Mouse (Mus musculus) neural tube, embryonic 11.5 days (tissue): ENCODE measurements around the gene Sgtb. TPM values are rescaled to one million over a fixed set of nuclear protein-coding genes. Genes with fewer than 3 reads are reported as not detected.
A peak's percentile ranks its signal among the peaks of the same experiment; 100 is the strongest.

Experiments used
- ATAC-seq: fragments of 200-750 bp; cut with Nextera tagmentation; 2 replicates; pipeline ENCODE4 v1.8.0; 2017; ENCODE audit warnings: moderate number of reproducible peaks, mild to moderate bottlenecking, moderate TSS enrichment, moderate library complexity; ENCODE audit not compliant: insufficient read depth, low FRiP score, low TSS enrichment
- DNase-seq: peaks from one replicate; pipeline ENCODE4 v3.0.0-alpha.2; 2015; ENCODE audit warnings: low spot score
- H3K27ac ChIP-seq: fragments of 300-500 bp; sonication (generic); 2 replicates; pipeline ENCODE4 v1.5.1; 2014; ENCODE audit warnings: low read depth, mild to moderate bottlenecking, low read length
- H3K27me3 ChIP-seq: fragments of 300-500 bp; sonication (generic); 2 replicates; pipeline ENCODE4 v1.6.1; 2014; ENCODE audit warnings: mild to moderate bottlenecking, low read length, mixed read lengths; ENCODE audit not compliant: control insufficient read depth, insufficient read depth
- H3K36me3 ChIP-seq: fragments of 300-500 bp; sonication (generic); 2 replicates; pipeline ENCODE4 v1.6.1; 2014; ENCODE audit warnings: mild to moderate bottlenecking, low read length, moderate library complexity, mixed read lengths; ENCODE audit not compliant: control insufficient read depth, insufficient read depth
- H3K4me1 ChIP-seq: fragments of 300-500 bp; sonication (generic); 2 replicates; pipeline ENCODE4 v1.6.1; 2014; ENCODE audit warnings: low read length, mixed read lengths; ENCODE audit not compliant: control insufficient read depth, insufficient read depth
- H3K4me2 ChIP-seq: fragments of 300-500 bp; sonication (generic); 2 replicates; pipeline ENCODE4 v1.6.1; 2014; ENCODE audit warnings: low read depth, mild to moderate bottlenecking, moderate library complexity
- H3K4me3 ChIP-seq: fragments of 300-500 bp; sonication (generic); 2 replicates; pipeline ENCODE4 v1.5.1; 2014; ENCODE audit warnings: low read depth, low read length
- H3K9ac ChIP-seq: fragments of 300-500 bp; sonication (generic); 2 replicates; pipeline ENCODE4 v1.6.1; 2014; ENCODE audit warnings: mild to moderate bottlenecking, low read length
- H3K9me3 ChIP-seq: fragments of 300-500 bp; sonication (generic); 2 replicates; pipeline ENCODE4 v1.6.1; 2016; ENCODE audit warnings: low read length; ENCODE audit not compliant: control insufficient read depth
- WGBS: fragments of 180-500 bp; shearing (Covaris S2); extraction: QIAGEN DNeasy Blood & Tissue Kit; methylation state at CpG from one replicate; pipeline ENCODE4 v1.1.7; 2014; 5-methylcytosine and 5-hydroxymethylcytosine counted together
- polyA plus RNA-seq: library from polyadenylated mRNA; unstranded; fragments of >200 nt; fragmentation: Nextera tagmentation; extraction: Ambion mirVana; gene quantifications from 2 replicates; pipeline ENCODE4 v1.2.1, GENCODE M21; 2014

Sgtb gene
- polyA plus RNA-seq, 1 experiment from 2014 or later = 29.8 TPM

GRCm38 (mm10) chr13:104179176-104179888, 69.8 kb downstream of the Sgtb start:
- peak overlapping the region; percentile 80 for H3K9ac ChIP-seq
- DNase-seq (no peak), ATAC-seq (no peak)
- 23% methylated on average over 13 of the region's 13 CpGs for WGBS
- no peak overlapping the region; the same call in 1 of the 2 replicates for H3K27ac ChIP-seq
- peak overlapping the region; percentile 80 for H3K4me3 ChIP-seq
- H3K27me3 ChIP-seq = no peaks in the 10 kb centered on the region
- H3K4me1 ChIP-seq = peaks cover 9% of the 10 kb centered on the region; the same call in 1 of the 2 replicates
- peak overlapping the region; percentile 49 for H3K4me2 ChIP-seq
- H3K36me3 ChIP-seq = no peaks in the 10 kb centered on the region
- H3K9me3 ChIP-seq = no peaks in the 10 kb centered on the region

DNA sequence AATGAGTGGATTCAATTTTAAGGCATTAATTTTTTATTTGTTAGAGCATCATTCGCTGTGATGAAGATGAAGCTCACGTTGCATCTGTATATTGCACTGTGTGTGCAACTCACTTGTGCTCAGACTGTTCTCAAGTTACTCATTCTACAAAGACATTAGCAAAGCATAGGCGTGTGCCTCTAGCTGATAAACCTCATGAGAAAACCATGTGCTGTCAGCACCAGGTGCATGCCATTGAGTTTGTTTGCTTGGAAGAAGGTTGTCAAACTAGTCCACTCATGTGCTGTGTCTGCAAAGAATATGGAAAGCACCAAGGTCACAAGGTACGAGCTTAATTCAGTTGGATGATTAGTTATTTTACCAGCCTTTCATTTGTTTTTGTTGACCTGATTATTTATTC, 77.8 kb downstream of the Sgtb start:
- H3K27me3 ChIP-seq = no peaks in the 10 kb centered on the region
- no peak overlapping the region for H3K4me2 ChIP-seq
- 0 out of 2 replicates have a peak, but pooled peaks cover 4% of the 10 kb centered on the region for H3K36me3 ChIP-seq
- 86% methylated on average over 4 of the region's 4 CpGs for WGBS
- ATAC-seq (no peak), DNase-seq (no peak)
- H3K9ac ChIP-seq = no peak overlapping the region
- H3K27ac ChIP-seq = no peak overlapping the region
- H3K4me3 ChIP-seq = no peak overlapping the region
- H3K9me3 ChIP-seq = no peaks in the 10 kb centered on the region
- H3K4me1 ChIP-seq = no peaks in the 10 kb centered on the region

Other genes with a start within 250 kb of the Sgtb start
- 25.6 and 28.0 TPM in 2 replicates for gene Erbin, start 189.2 kb upstream of the Sgtb start, polyA plus RNA-seq
- 23.2 and 25.2 TPM in 2 replicates for gene Nln, start 127 bp upstream of the Sgtb start, polyA plus RNA-seq
- 76.1 and 79.7 TPM in 2 replicates for gene Trappc13, start 68.7 kb downstream of the Sgtb start, polyA plus RNA-seq
- 25.2 and 27.5 TPM in 2 replicates for gene Trim23, start 69.1 kb downstream of the Sgtb start, polyA plus RNA-seq
- gene Cenpk, start 118.9 kb downstream of the Sgtb start, polyA plus RNA-seq = 54.7 and 61.5 TPM in 2 replicates
- 15.5 and 16.4 TPM in 2 replicates for gene Ppwd1, start 119.1 kb downstream of the Sgtb start, polyA plus RNA-seq
- gene Adamts6, start 178.1 kb downstream of the Sgtb start, polyA plus RNA-seq = 2.6 and 3.1 TPM in 2 replicates